Mouse (Mus musculus): ENCODE data around the gene Syt1.

DNA sequence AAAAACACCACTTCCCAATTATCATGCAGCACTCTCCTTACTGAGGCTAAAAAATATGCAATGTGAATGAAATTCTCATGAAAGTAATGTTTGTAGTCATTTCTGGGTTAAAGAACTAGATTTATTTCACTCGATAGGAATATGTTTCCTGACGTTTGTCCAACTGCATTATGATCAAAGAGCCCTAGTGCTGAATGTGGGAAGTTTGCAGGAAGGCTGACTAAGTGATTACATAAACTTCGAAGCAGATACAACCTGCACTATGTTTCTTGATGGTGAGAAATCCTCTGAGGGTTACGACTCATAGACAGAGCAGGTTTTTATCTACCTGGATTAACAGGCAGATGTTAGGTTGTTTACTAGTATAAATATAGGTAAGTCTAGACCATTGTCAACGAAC, 36.8 kb upstream of the Syt1 start:
- TF ChIP-seq ZNF384 (IDR thresholded peaks at IDR 0.05; ENCODE audit: low read depth, low read length), result no peak
- no peak for TF ChIP-seq MAFK (IDR thresholded peaks at IDR 0.05; ENCODE audit: insufficient read depth, low read depth, low read length)
- no peak for TF ChIP-seq CHD2 (IDR thresholded peaks at IDR 0.05; ENCODE audit: low read depth, low read length)
- no peak for TF ChIP-seq ZC3H11A (IDR thresholded peaks at IDR 0.05; ENCODE audit: borderline replicate concordance, low read depth, low read length)
- TF ChIP-seq HCFC1 (IDR thresholded peaks at IDR 0.05; ENCODE audit: borderline replicate concordance, insufficient read depth, low read length), result no peak
